Mouse (Mus musculus): ENCODE data around the gene Atg16l1. TPM values are rescaled to one million over a fixed set of nuclear protein-coding genes. Genes with fewer than 3 reads are reported as not detected.

Gene Atg16l1
- 77.5 TPM for polyA plus RNA-seq (2017; shearing (Covaris generic))

DNA sequence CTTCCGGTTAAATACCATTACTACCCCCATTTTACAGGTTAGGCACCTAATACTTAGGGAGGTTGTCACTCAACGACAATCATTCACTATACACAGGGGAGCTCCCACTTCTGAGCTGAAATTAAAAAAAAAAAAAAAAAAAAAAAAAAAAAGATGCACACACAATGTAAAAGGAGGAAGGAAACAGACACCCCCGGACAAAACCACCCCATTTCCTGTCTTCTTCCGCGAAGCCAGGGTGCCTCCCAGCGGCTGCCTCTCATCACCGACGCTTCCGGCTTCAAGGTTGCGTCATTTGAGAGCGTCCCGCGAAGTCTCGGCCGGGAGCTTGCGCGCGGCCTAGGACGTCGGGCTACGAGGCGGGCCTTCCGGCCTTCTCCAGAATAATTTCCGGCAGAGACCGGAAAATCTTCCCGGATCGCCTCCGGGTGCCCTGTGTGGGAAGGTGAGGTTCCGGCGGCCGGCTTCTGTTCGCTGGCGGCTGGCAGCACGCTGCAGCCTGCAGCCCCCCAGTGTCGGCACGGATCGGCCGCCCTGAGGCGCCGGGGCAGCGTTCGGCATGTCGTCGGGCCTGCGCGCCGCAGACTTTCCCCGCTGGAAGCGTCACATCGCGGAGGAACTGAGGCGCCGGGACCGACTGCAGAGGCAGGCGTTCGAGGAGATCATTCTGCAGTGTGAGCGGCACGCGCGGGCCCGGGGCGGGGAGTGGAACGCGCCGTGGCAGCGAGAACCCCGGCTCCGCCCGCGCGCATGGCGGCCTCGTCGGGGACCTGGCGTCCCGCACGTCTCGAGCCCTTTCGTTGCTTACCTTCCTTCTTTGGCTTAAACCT lies at the start of gene Atg16l1:
Gene Atg16l1, plus strand, starts transcription at position 230 of the 830 bp plus-strand sequence.

DNA sequence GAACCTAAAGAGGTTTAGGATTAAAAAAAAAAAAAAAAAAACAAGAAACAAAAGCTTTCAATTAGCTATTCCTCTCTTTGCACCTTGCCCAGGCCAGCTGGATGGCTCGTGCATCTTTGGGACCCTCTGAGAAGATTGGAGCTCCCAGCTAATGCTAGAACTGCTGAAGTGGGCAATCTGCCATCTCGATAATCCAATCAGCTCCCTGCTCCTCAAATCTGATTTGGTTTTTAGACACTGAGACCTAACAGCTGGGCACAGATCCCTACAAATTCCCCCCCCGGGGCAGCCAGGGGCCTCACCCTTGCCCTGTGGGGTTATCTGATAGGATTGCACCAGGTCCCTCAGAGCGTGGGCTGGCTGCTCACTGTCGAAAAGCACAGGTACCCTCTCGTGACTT lies 47.9 kb downstream of the Atg16l1 start, which contains the start of gene Sag:
Gene Sag, plus strand, starts transcription at position 105 of the 400 bp plus-strand sequence.

Other genes starting within 250 kb of the Atg16l1 start
- not detected for gene Neu2, start 246.0 kb upstream of the Atg16l1 start, polyA plus RNA-seq (2017; shearing (Covaris generic))
- gene Ngef, start 182.0 kb upstream of the Atg16l1 start, polyA plus RNA-seq (2017; shearing (Covaris generic)), result not detected
- gene Inpp5d, start 135.6 kb upstream of the Atg16l1 start, polyA plus RNA-seq (2017; shearing (Covaris generic)), result 166 TPM
- gene Sag, start 47.8 kb downstream of the Atg16l1 start, polyA plus RNA-seq (2017; shearing (Covaris generic)), result 1.4 TPM
- 220 TPM for gene Dgkd, start 97.4 kb downstream of the Atg16l1 start, polyA plus RNA-seq (2017; shearing (Covaris generic))

Data from naive thymus-derived CD4-positive, alpha-beta T cell, adult 5 months (primary cell).